Mouse (Mus musculus) embryonic facial prominence, embryonic 12.5 days (tissue): ENCODE measurements around the gene Gxylt1. TPM values are rescaled to one million over a fixed set of nuclear protein-coding genes. Genes with fewer than 3 reads are reported as not detected.
"Not testable (repeated sequence)": the region's sequence is repeated elsewhere in the genome, so short reads cannot be mapped to it uniquely, and the experiment has no call there.

Experiments
- ATAC-seq: fragments of 200-750 bp; cut with Nextera tagmentation; 2 replicates; pipeline ENCODE4 v1.8.0; 2017; ENCODE audit not compliant: insufficient number of reproducible peaks, insufficient read depth, low FRiP score, low TSS enrichment
- H3K27ac ChIP-seq: fragments of 300-500 bp; sonication (generic); 2 replicates; pipeline ENCODE4 v1.5.1; 2016; ENCODE audit warnings: mild to moderate bottlenecking
- H3K27me3 ChIP-seq: fragments of 300-500 bp; sonication (generic); 2 replicates; pipeline ENCODE4 v1.6.1; 2016; ENCODE audit warnings: mild to moderate bottlenecking, moderate library complexity
- H3K36me3 ChIP-seq: fragments of 300-500 bp; sonication (generic); 2 replicates; pipeline ENCODE4 v1.6.1; 2016; ENCODE audit warnings: mild to moderate bottlenecking
- H3K4me1 ChIP-seq: fragments of 300-500 bp; sonication (generic); 2 replicates; pipeline ENCODE4 v1.6.1; 2016
- H3K4me2 ChIP-seq: fragments of 300-500 bp; sonication (generic); replicated peaks from 2 replicates; pipeline ENCODE4 v1.6.1; 2016; ENCODE audit warnings: mild to moderate bottlenecking, moderate library complexity
- H3K4me3 ChIP-seq: fragments of 300-500 bp; sonication (generic); 2 replicates; pipeline ENCODE4 v1.5.1; 2016; ENCODE audit warnings: mild to moderate bottlenecking
- H3K9ac ChIP-seq: fragments of 300-500 bp; sonication (generic); 2 replicates; pipeline ENCODE4 v1.6.1; 2016; ENCODE audit warnings: mild to moderate bottlenecking, moderate library complexity
- H3K9me3 ChIP-seq: fragments of 300-500 bp; sonication (generic); 2 replicates; pipeline ENCODE4 v1.6.1; 2016; ENCODE audit warnings: mild to moderate bottlenecking, moderate library complexity
- WGBS: fragments of 180-500 bp; shearing (Covaris S2); methylation state at CpG from one replicate; pipeline ENCODE4 v1.1.7; 2016; 5-methylcytosine and 5-hydroxymethylcytosine counted together
- polyA plus RNA-seq: library from polyadenylated mRNA; unstranded; fragments of >200 nt; fragmentation: Nextera tagmentation; extraction: Ambion mirVana; gene quantifications from 2 replicates; pipeline ENCODE4 v1.2.1, GENCODE M21; 2016

Gxylt1 gene
- polyA plus RNA-seq, 1 experiment from 2014 or later, result 26.1 TPM

- Histone ChIP-seq H3K4me3 (no peak overlapping the region), H3K27ac (0 out of 2 replicates have a peak overlapping the region, but pooled peaks have one; percentile 6), H3K4me2 (no peak overlapping the region), H3K27me3 (no peaks in the 10 kb centered on the region), H3K4me1 (0 out of 2 replicates have a peak, but pooled peaks cover 10% of the 10 kb centered on the region), H3K9ac (no peak overlapping the region), H3K36me3 (peaks cover 16% of the 10 kb centered on the region), H3K9me3 (no peaks in the 10 kb centered on the region)
- WGBS, result 60% methylated on average over 5 of the region's 5 CpGs
- ATAC-seq, result no peak
Measured at GRCm38 (mm10) chr15:93262818-93263217, 12.2 kb downstream of the Gxylt1 start.

GRCm38 (mm10) chr15:93262274-93262673 lies 12.7 kb downstream of the Gxylt1 start:
- 0 out of 2 replicates have a peak overlapping the region, but pooled peaks have one; percentile 6 for H3K27ac ChIP-seq
- peaks cover 20% of the 10 kb centered on the region for H3K36me3 ChIP-seq
- H3K4me1 ChIP-seq, result 0 out of 2 replicates have a peak, but pooled peaks cover 7% of the 10 kb centered on the region
- H3K27me3 ChIP-seq, result no peaks in the 10 kb centered on the region
- no peak for ATAC-seq
- 94% methylated on average over 5 of the region's 5 CpGs for WGBS
- H3K4me3 ChIP-seq, result no peak overlapping the region
- no peak overlapping the region for H3K4me2 ChIP-seq
- no peak overlapping the region for H3K9ac ChIP-seq
- H3K9me3 ChIP-seq, result no peaks in the 10 kb centered on the region

GRCm38 (mm10) chr15:93259933-93260332 lies 15.0 kb downstream of the Gxylt1 start:
- Histone ChIP-seq H3K27me3 (no peaks in the 10 kb centered on the region), H3K9ac (no peak overlapping the region), H3K36me3 (peaks cover 28% of the 10 kb centered on the region), H3K27ac (no peak overlapping the region), H3K4me2 (no peak overlapping the region), H3K9me3 (no peaks in the 10 kb centered on the region), H3K4me1 (peaks cover 9% of the 10 kb centered on the region; the same call in 1 of the 2 replicates), H3K4me3 (no peak overlapping the region)
- ATAC-seq, result no peak
- WGBS, result 76% methylated on average over 8 of the region's 8 CpGs

GRCm38 (mm10) chr15:93255295-93255694 lies 19.7 kb downstream of the Gxylt1 start:
- no peaks in the 10 kb centered on the region for H3K27me3 ChIP-seq
- no peak overlapping the region for H3K4me3 ChIP-seq
- H3K9me3 ChIP-seq, result no peaks in the 10 kb centered on the region
- H3K9ac ChIP-seq, result no peak overlapping the region
- no peak overlapping the region for H3K27ac ChIP-seq
- 33% methylated on average over 10 of the region's 10 CpGs for WGBS
- no peak for ATAC-seq
- H3K36me3 ChIP-seq, result peaks cover 36% of the 10 kb centered on the region
- peaks cover 6% of the 10 kb centered on the region; the same call in 1 of the 2 replicates for H3K4me1 ChIP-seq
- no peak overlapping the region for H3K4me2 ChIP-seq

GRCm38 (mm10) chr15:93253172-93253571 lies 21.8 kb downstream of the Gxylt1 start:
- Histone ChIP-seq H3K27ac (no peak overlapping the region), H3K27me3 (no peaks in the 10 kb centered on the region), H3K4me1 (peaks cover 6% of the 10 kb centered on the region; the same call in 1 of the 2 replicates), H3K4me3 (no peak overlapping the region), H3K4me2 (no peak overlapping the region), H3K9me3 (no peaks in the 10 kb centered on the region), H3K9ac (no peak overlapping the region), H3K36me3 (peaks cover 33% of the 10 kb centered on the region)
- ATAC-seq, result no peak
- 80% methylated on average over 8 of the region's 8 CpGs for whole genome bisulfite sequencing

GRCm38 (mm10) chr15:93252396-93252795 lies 22.6 kb downstream of the Gxylt1 start:
- Histone ChIP-seq H3K4me3 (no peak overlapping the region), H3K9me3 (no peaks in the 10 kb centered on the region), H3K27ac (no peak overlapping the region), H3K4me1 (peaks cover 6% of the 10 kb centered on the region; the same call in 1 of the 2 replicates), H3K4me2 (no peak overlapping the region), H3K9ac (no peak overlapping the region), H3K36me3 (peaks cover 28% of the 10 kb centered on the region), H3K27me3 (no peaks in the 10 kb centered on the region)
- WGBS, result 72% methylated on average over 6 of the region's 6 CpGs
- no peak for ATAC-seq

- no peaks in the 10 kb centered on the region for H3K9me3 ChIP-seq
- H3K36me3 ChIP-seq, result peaks cover 26% of the 10 kb centered on the region
- peaks cover 6% of the 10 kb centered on the region; the same call in 1 of the 2 replicates for H3K4me1 ChIP-seq
- no peak for ATAC-seq
- no peak overlapping the region for H3K4me2 ChIP-seq
- no peak overlapping the region for H3K27ac ChIP-seq
- 40% methylated on average over 13 of the region's 13 CpGs for WGBS
- H3K4me3 ChIP-seq, result no peak overlapping the region
- no peaks in the 10 kb centered on the region for H3K27me3 ChIP-seq
- no peak overlapping the region for H3K9ac ChIP-seq
Measured at GRCm38 (mm10) chr15:93251553-93252250, 23.3 kb downstream of the Gxylt1 start.

- ATAC-seq, result no peak
- H3K4me3 ChIP-seq, result no peak overlapping the region
- H3K27ac ChIP-seq, result no peak overlapping the region
- no peak overlapping the region for H3K9ac ChIP-seq
- no peaks in the 10 kb centered on the region for H3K27me3 ChIP-seq
- H3K36me3 ChIP-seq, result peaks cover 50% of the 10 kb centered on the region
- no peaks in the 10 kb centered on the region for H3K9me3 ChIP-seq
- H3K4me2 ChIP-seq, result no peak overlapping the region
- no peaks in the 10 kb centered on the region for H3K4me1 ChIP-seq
- WGBS, result 69% methylated on average over 10 of the region's 10 CpGs
Measured at GRCm38 (mm10) chr15:93243202-93243601, 31.8 kb downstream of the Gxylt1 start.

- H3K9me3 ChIP-seq, result not testable (repeated sequence)
Measured at GRCm38 (mm10) chr15:93236456-93236855, 38.5 kb downstream of the Gxylt1 start.

GRCm38 (mm10) chr15:93229028-93229427 lies 46.0 kb downstream of the Gxylt1 start:
- Histone ChIP-seq H3K4me1 (peaks cover 10% of the 10 kb centered on the region; the same call in 1 of the 2 replicates), H3K9me3 (no peaks in the 10 kb centered on the region), H3K4me3 (no peak overlapping the region), H3K27ac (no peak overlapping the region), H3K4me2 (no peak overlapping the region), H3K9ac (no peak overlapping the region), H3K36me3 (no peaks in the 10 kb centered on the region), H3K27me3 (no peaks in the 10 kb centered on the region)
- ATAC-seq, result no peak
- WGBS, result 74% methylated on average over 11 of the region's 11 CpGs

More at GRCm38 (mm10) chr15:93236456-93236855, 38.5 kb downstream of the Gxylt1 start:
- H3K27me3 ChIP-seq, H3K27ac ChIP-seq, ATAC-seq, H3K9ac ChIP-seq, H3K4me3 ChIP-seq, H3K4me2 ChIP-seq, H3K4me1 ChIP-seq: not testable (repeated sequence)
- 93% methylated on average over 10 of the region's 10 CpGs for WGBS
- H3K36me3 ChIP-seq, result peaks cover 21% of the 10 kb centered on the region

GRCm38 (mm10) chr15:93228375-93228774 lies 46.6 kb downstream of the Gxylt1 start:
- Histone ChIP-seq H3K9me3 (no peaks in the 10 kb centered on the region), H3K27ac (no peak overlapping the region), H3K27me3 (no peaks in the 10 kb centered on the region), H3K4me3 (no peak overlapping the region), H3K9ac (no peak overlapping the region), H3K4me1 (peaks cover 10% of the 10 kb centered on the region; the same call in 1 of the 2 replicates), H3K36me3 (no peaks in the 10 kb centered on the region), H3K4me2 (no peak overlapping the region)
- no peak for ATAC-seq
- WGBS, result 82% methylated on average over 10 of the region's 10 CpGs

- no peak overlapping the region for H3K9ac ChIP-seq
- H3K4me3 ChIP-seq, result no peak overlapping the region
- 27% methylated on average over 6 of the region's 6 CpGs for WGBS
- ATAC-seq, result 0 out of 2 replicates have a peak, but pooled peaks have one; percentile 28
- no peaks in the 10 kb centered on the region for H3K36me3 ChIP-seq
- peaks cover 10% of the 10 kb centered on the region; the same call in 1 of the 2 replicates for H3K4me1 ChIP-seq
- H3K4me2 ChIP-seq, result no peak overlapping the region
- H3K27me3 ChIP-seq, result no peaks in the 10 kb centered on the region
- 0 out of 2 replicates have a peak overlapping the region, but pooled peaks have one; percentile 12 for H3K27ac ChIP-seq
- no peaks in the 10 kb centered on the region for H3K9me3 ChIP-seq
Measured at GRCm38 (mm10) chr15:93227764-93228079, 47.3 kb downstream of the Gxylt1 start.
